Mouse (Mus musculus) limb, embryonic 15.5 days (tissue): ENCODE results near the gene Pdxdc1. TPM values are rescaled to one million over a fixed set of nuclear protein-coding genes. Genes with fewer than 3 reads are reported as not detected.
"Not testable (repeated sequence)": the region's sequence is repeated elsewhere in the genome, so short reads cannot be mapped to it uniquely, and the experiment has no call there.

Source experiments
- ATAC-seq: fragments of 200-750 bp; cut with Nextera tagmentation; 2 replicates; pipeline ENCODE4 v1.8.0; 2017; ENCODE audit warnings: low read depth, moderate TSS enrichment; ENCODE audit not compliant: insufficient number of reproducible peaks, low FRiP score, low TSS enrichment
- H3K27ac ChIP-seq: fragments of 300-500 bp; sonication (generic); 2 replicates; pipeline ENCODE4 v1.5.1; 2015; ENCODE audit warnings: moderate library complexity, mild to moderate bottlenecking, inconsistent platforms
- H3K27me3 ChIP-seq: fragments of 300-500 bp; sonication (generic); 2 replicates; pipeline ENCODE4 v1.6.1; 2015; ENCODE audit warnings: inconsistent platforms
- H3K36me3 ChIP-seq: fragments of 300-500 bp; sonication (generic); 2 replicates; pipeline ENCODE4 v1.6.1; 2015; ENCODE audit warnings: inconsistent platforms
- H3K4me1 ChIP-seq: fragments of 300-500 bp; sonication (generic); 2 replicates; pipeline ENCODE4 v1.6.1; 2015; ENCODE audit warnings: inconsistent platforms
- H3K4me2 ChIP-seq: fragments of 300-500 bp; sonication (generic); 2 replicates; pipeline ENCODE4 v1.6.1; 2015; ENCODE audit warnings: mild to moderate bottlenecking, inconsistent platforms
- H3K4me3 ChIP-seq: fragments of 300-500 bp; sonication (generic); 2 replicates; pipeline ENCODE4 v1.5.1; 2015; ENCODE audit warnings: mild to moderate bottlenecking, inconsistent platforms
- H3K9ac ChIP-seq: fragments of 300-500 bp; sonication (generic); 2 replicates; pipeline ENCODE4 v1.6.1; 2015; ENCODE audit warnings: inconsistent platforms
- H3K9me3 ChIP-seq: fragments of 300-500 bp; sonication (generic); 2 replicates; pipeline ENCODE4 v1.6.1; 2016; ENCODE audit warnings: inconsistent platforms
- WGBS: fragments of 180-500 bp; shearing (Covaris S2); methylation state at CpG from one replicate; pipeline ENCODE4 v1.1.7; 2015; 5-methylcytosine and 5-hydroxymethylcytosine counted together
- polyA plus RNA-seq: library from polyadenylated mRNA; unstranded; fragments of >200 nt; fragmentation: Nextera tagmentation; extraction: Ambion mirVana; gene quantifications from 2 replicates; pipeline ENCODE4 v1.2.1, GENCODE M21; 2015

The Pdxdc1 gene
- polyA plus RNA-seq, 1 experiment from 2014 or later: 118 TPM

DNA sequence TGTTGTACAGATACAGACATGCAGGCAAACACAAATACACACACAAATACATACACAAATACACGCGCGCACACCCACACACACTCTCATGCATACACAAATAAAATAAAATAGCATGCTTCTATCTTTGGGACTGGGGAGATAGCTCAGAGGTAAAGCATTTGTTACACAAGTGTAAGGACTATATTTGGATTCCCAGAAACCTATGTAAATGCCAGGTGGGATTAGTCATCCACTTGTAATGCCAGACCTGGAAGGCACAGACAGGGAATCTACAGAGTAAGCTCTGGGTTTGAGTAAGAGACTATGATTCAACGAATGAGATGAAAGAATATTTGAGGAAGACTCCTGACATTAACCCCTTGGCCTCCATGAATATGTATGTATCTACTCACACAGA is 27.4 kb downstream of the Pdxdc1 start:
- WGBS: 87% methylated on average over 4 of the region's 4 CpGs
- Histone ChIP-seq H3K36me3 (peaks cover 59% of the 10 kb centered on the region), H3K9ac (no peak overlapping the region), H3K4me3 (no peak overlapping the region), H3K27me3 (no peaks in the 10 kb centered on the region), H3K4me2 (no peak overlapping the region), H3K4me1 (no peaks in the 10 kb centered on the region), H3K9me3 (no peaks in the 10 kb centered on the region), H3K27ac (no peak overlapping the region)
- no peak for ATAC-seq

- Histone ChIP-seq H3K4me1 (no peaks in the 10 kb centered on the region), H3K4me2 (no peak overlapping the region), H3K27me3 (no peaks in the 10 kb centered on the region), H3K4me3 (no peak overlapping the region), H3K36me3 (peaks cover 48% of the 10 kb centered on the region), H3K9ac (no peak overlapping the region), H3K27ac (no peak overlapping the region), H3K9me3 (no peaks in the 10 kb centered on the region)
- 25% methylated on average over 37 of the region's 42 CpGs for WGBS
- ATAC-seq: no peak
Measured at GRCm38 (mm10) chr16:13867910-13868514, 34.9 kb downstream of the Pdxdc1 start.

GRCm38 (mm10) chr16:13867406-13867805 is 35.5 kb downstream of the Pdxdc1 start:
- H3K27me3 ChIP-seq, ATAC-seq, H3K9me3 ChIP-seq, H3K4me2 ChIP-seq, H3K27ac ChIP-seq, H3K4me1 ChIP-seq, H3K9ac ChIP-seq, H3K4me3 ChIP-seq: not testable (repeated sequence)
- peaks cover 54% of the 10 kb centered on the region for H3K36me3 ChIP-seq
- WGBS: 45% methylated on average over 5 of the region's 5 CpGs

DNA sequence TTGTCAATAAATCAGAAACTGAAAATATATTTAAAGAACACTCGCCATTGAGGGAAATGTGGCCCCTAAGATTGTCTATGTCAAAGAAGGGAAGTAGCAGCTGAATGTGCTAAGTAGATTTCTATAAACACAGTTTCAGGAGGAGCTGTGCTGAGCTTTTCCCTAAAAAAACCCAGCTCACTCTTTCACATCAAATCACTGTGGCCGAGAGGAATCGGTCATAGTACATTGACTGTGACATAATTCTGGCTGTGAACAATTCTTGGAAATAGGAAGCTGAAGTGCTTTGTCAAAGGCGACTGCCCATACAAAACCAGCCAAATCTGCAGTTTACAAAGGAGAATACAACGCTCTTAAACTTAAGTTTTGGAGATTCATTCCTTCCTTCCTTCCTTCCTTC is 36.3 kb downstream of the Pdxdc1 start:
- no peaks in the 10 kb centered on the region for H3K9me3 ChIP-seq
- ATAC-seq: no peak
- H3K36me3 ChIP-seq: peaks cover 47% of the 10 kb centered on the region
- H3K27me3 ChIP-seq: no peaks in the 10 kb centered on the region
- no peak overlapping the region for H3K4me3 ChIP-seq
- WGBS: 86% methylated on average over 5 of the region's 5 CpGs
- H3K4me1 ChIP-seq: no peaks in the 10 kb centered on the region
- H3K27ac ChIP-seq: no peak overlapping the region
- no peak overlapping the region for H3K9ac ChIP-seq
- no peak overlapping the region for H3K4me2 ChIP-seq

DNA sequence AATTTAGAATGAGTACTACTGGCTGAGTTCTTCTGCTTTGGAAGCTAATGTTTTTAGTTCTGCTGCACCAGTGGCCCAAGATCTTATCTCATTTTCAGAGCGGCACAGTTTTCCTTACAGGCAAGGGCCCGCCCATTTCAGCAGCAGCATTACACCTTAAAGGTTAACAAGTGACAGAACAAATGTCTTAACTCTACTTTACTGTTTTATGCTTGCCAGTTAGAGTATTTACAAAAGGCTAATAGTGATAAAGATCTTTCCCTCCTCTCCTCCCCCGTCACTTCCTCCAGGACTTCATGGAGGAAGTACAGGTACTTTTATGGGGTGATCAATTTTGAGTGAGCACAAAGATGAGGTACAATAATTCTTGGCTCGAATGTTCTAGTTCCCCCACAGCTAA is 36.9 kb downstream of the Pdxdc1 start:
- H3K4me3 ChIP-seq: no peak overlapping the region
- no peak overlapping the region for H3K4me2 ChIP-seq
- H3K27ac ChIP-seq: no peak overlapping the region
- ATAC-seq: no peak
- H3K9ac ChIP-seq: no peak overlapping the region
- H3K4me1 ChIP-seq: no peaks in the 10 kb centered on the region
- 56% methylated on average over 4 of the region's 4 CpGs for WGBS
- no peaks in the 10 kb centered on the region for H3K9me3 ChIP-seq
- H3K36me3 ChIP-seq: peaks cover 45% of the 10 kb centered on the region
- no peaks in the 10 kb centered on the region for H3K27me3 ChIP-seq

GRCm38 (mm10) chr16:13853886-13854285 is 49.0 kb downstream of the Pdxdc1 start:
- H3K9ac ChIP-seq: no peak overlapping the region
- no peaks in the 10 kb centered on the region for H3K4me1 ChIP-seq
- no peak overlapping the region for H3K4me3 ChIP-seq
- H3K9me3 ChIP-seq: no peaks in the 10 kb centered on the region
- H3K36me3 ChIP-seq: peaks cover 65% of the 10 kb centered on the region
- H3K4me2 ChIP-seq: no peak overlapping the region
- H3K27ac ChIP-seq: no peak overlapping the region
- H3K27me3 ChIP-seq: no peaks in the 10 kb centered on the region
- 96% methylated on average over 4 of the region's 4 CpGs for WGBS
- no peak for ATAC-seq

- WGBS: 91% methylated on average over 4 of the region's 4 CpGs
- Histone ChIP-seq H3K4me2 (no peak overlapping the region), H3K4me1 (no peaks in the 10 kb centered on the region), H3K4me3 (no peak overlapping the region), H3K27ac (no peak overlapping the region), H3K27me3 (no peaks in the 10 kb centered on the region), H3K36me3 (peaks cover 68% of the 10 kb centered on the region), H3K9ac (no peak overlapping the region), H3K9me3 (no peaks in the 10 kb centered on the region)
- ATAC-seq: no peak
Measured at GRCm38 (mm10) chr16:13851446-13851845, 51.5 kb downstream of the Pdxdc1 start.

DNA sequence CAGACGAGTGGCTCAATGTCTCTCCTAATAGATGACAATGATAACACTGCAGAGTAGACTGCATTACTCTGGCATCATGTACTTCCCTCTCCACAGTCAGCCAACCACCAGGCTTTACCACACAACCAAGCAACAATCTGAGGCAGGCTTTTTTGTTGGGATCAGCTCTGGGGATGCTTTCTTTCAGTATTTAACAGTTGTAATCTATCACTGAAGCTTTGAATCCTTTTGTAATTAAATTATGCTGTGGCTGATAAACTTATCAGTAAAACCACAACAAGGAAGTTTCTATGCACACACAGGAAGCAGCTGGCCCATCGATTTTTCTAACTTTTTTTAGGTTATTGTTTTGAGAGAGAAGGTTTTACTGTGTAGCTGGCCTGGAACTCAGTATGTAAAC is 54.6 kb downstream of the Pdxdc1 start:
- Histone ChIP-seq H3K27me3 (no peaks in the 10 kb centered on the region), H3K4me3 (no peak overlapping the region), H3K9ac (no peak overlapping the region), H3K27ac (no peak overlapping the region), H3K4me2 (no peak overlapping the region), H3K36me3 (peaks cover 74% of the 10 kb centered on the region), H3K9me3 (no peaks in the 10 kb centered on the region), H3K4me1 (no peaks in the 10 kb centered on the region)
- 85% methylated on average over 2 of the region's 2 CpGs for WGBS
- no peak for ATAC-seq

GRCm38 (mm10) chr16:13846675-13847074 is 56.3 kb downstream of the Pdxdc1 start:
- Histone ChIP-seq H3K9me3 (no peaks in the 10 kb centered on the region), H3K27ac (no peak overlapping the region), H3K4me3 (no peak overlapping the region), H3K36me3 (peaks cover 79% of the 10 kb centered on the region), H3K4me1 (no peaks in the 10 kb centered on the region), H3K27me3 (no peaks in the 10 kb centered on the region), H3K4me2 (no peak overlapping the region), H3K9ac (no peak overlapping the region)
- no peak for ATAC-seq
- 94% methylated on average over 1 of the region's 1 CpGs for WGBS

- H3K4me2 ChIP-seq: no peak overlapping the region
- H3K4me3 ChIP-seq: no peak overlapping the region
- H3K4me1 ChIP-seq: no peaks in the 10 kb centered on the region
- WGBS: 92% methylated on average over 5 of the region's 5 CpGs
- H3K36me3 ChIP-seq: peaks cover 87% of the 10 kb centered on the region
- no peaks in the 10 kb centered on the region for H3K27me3 ChIP-seq
- no peak for ATAC-seq
- H3K27ac ChIP-seq: no peak overlapping the region
- no peaks in the 10 kb centered on the region for H3K9me3 ChIP-seq
- no peak overlapping the region for H3K9ac ChIP-seq
Measured at GRCm38 (mm10) chr16:13845031-13845430, 57.9 kb downstream of the Pdxdc1 start.

- no peaks in the 10 kb centered on the region for H3K9me3 ChIP-seq
- H3K4me3 ChIP-seq: no peak overlapping the region
- H3K27ac ChIP-seq: no peak overlapping the region
- peaks cover 93% of the 10 kb centered on the region for H3K36me3 ChIP-seq
- ATAC-seq: no peak
- 92% methylated on average over 3 of the region's 3 CpGs for WGBS
- no peaks in the 10 kb centered on the region for H3K4me1 ChIP-seq
- H3K9ac ChIP-seq: no peak overlapping the region
- H3K27me3 ChIP-seq: no peaks in the 10 kb centered on the region
- H3K4me2 ChIP-seq: no peak overlapping the region
Measured at GRCm38 (mm10) chr16:13840956-13841355, 62.0 kb downstream of the Pdxdc1 start.

DNA sequence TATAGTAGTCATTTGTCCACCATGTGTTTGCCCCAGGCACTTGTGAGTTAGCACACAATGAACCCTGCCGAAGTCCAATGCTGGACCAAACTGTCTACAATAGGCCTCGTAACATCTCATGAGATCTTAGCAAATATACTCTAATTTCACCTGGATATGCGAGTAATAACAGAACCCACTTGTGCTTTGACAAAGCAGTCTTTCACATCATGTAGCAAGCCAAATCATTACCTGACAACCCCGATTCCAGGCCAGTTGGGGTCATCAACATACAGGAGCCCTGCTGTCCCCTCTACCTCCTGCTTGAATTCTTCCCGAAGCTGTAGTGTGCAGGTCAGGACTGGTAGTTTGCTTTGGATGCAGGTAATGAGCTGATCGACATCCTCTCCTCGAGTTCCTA is 62.9 kb downstream of the Pdxdc1 start:
- Histone ChIP-seq H3K27me3 (no peaks in the 10 kb centered on the region), H3K9me3 (no peaks in the 10 kb centered on the region), H3K4me3 (no peak overlapping the region), H3K4me2 (no peak overlapping the region), H3K4me1 (no peaks in the 10 kb centered on the region), H3K9ac (no peak overlapping the region), H3K36me3 (peaks cover 93% of the 10 kb centered on the region), H3K27ac (no peak overlapping the region)
- ATAC-seq: no peak
- WGBS: 87% methylated on average over 7 of the region's 7 CpGs

GRCm38 (mm10) chr16:13834382-13834781 is 68.5 kb downstream of the Pdxdc1 start:
- ATAC-seq: no peak
- Histone ChIP-seq H3K4me1 (no peaks in the 10 kb centered on the region), H3K9ac (no peak overlapping the region), H3K9me3 (no peaks in the 10 kb centered on the region), H3K27ac (no peak overlapping the region), H3K4me3 (no peak overlapping the region), H3K4me2 (no peak overlapping the region), H3K27me3 (no peaks in the 10 kb centered on the region), H3K36me3 (peaks cover 95% of the 10 kb centered on the region)
- WGBS: 91% methylated on average over 5 of the region's 5 CpGs
